Mouse (Mus musculus): Measurements from ENCODE around the gene Tmem95. TPM values are rescaled to one million over a fixed set of nuclear protein-coding genes. Genes with fewer than 3 reads are reported as not detected.
"Not testable (repeated sequence)": the region's sequence is repeated elsewhere in the genome, so short reads cannot be mapped to it uniquely, and the experiment has no call there.

The Tmem95 gene
- polyA plus RNA-seq, 1 experiment from 2014 or later: not detected

GRCm38 (mm10) chr11:69865561-69865960, 12.3 kb downstream of the Tmem95 start:
- no peaks in the 10 kb centered on the region for H3K9me3 ChIP-seq (ENCODE audit: control insufficient read depth, low read length)
- no peak overlapping the region for H3K9ac ChIP-seq (ENCODE audit: low read depth, low read length)
- H3K4me2 ChIP-seq: no peak overlapping the region
- 87% methylated on average over 9 of the region's 9 CpGs for WGBS
- no peak overlapping the region for H3K27ac ChIP-seq (ENCODE audit: low read depth, low read length)
- no peaks in the 10 kb centered on the region for H3K36me3 ChIP-seq (ENCODE audit: control insufficient read depth, insufficient read depth, low read length)
- peaks cover 15% of the 10 kb centered on the region for H3K4me1 ChIP-seq (replicated peaks; ENCODE audit: control insufficient read depth, insufficient read depth, low read length)
- no peak overlapping the region for H3K4me3 ChIP-seq (ENCODE audit: low read depth, low read length)
- DNase-seq (ENCODE audit: low spot score) (no peak), ATAC-seq (replicated peaks; ENCODE audit: low FRiP score) (no peak)
- H3K27me3 ChIP-seq (replicated peaks; ENCODE audit: control insufficient read depth, insufficient read depth, low read length): no peaks in the 10 kb centered on the region

GRCm38 (mm10) chr11:69864138-69864860, 13.5 kb downstream of the Tmem95 start:
- H3K27ac ChIP-seq (ENCODE audit: low read depth, low read length): peak overlapping the region; percentile 76
- no peak overlapping the region for H3K4me3 ChIP-seq (ENCODE audit: low read depth, low read length)
- ATAC-seq (replicated peaks; ENCODE audit: low FRiP score): no peak
- H3K9ac ChIP-seq (ENCODE audit: low read depth, low read length): peak overlapping the region; percentile 55
- 41% methylated on average over 8 of the region's 8 CpGs for WGBS
- H3K9me3 ChIP-seq (ENCODE audit: control insufficient read depth, low read length): no peaks in the 10 kb centered on the region
- no peaks in the 10 kb centered on the region for H3K36me3 ChIP-seq (ENCODE audit: control insufficient read depth, insufficient read depth, low read length)
- H3K4me1 ChIP-seq (replicated peaks; ENCODE audit: control insufficient read depth, insufficient read depth, low read length): peaks cover 15% of the 10 kb centered on the region
- DNase-seq (ENCODE audit: low spot score): no peak
- H3K4me2 ChIP-seq: peak overlapping the region; percentile 33
- H3K27me3 ChIP-seq (replicated peaks; ENCODE audit: control insufficient read depth, insufficient read depth, low read length): peaks cover 4% of the 10 kb centered on the region; the same call in 1 of the 2 replicates

- peak; percentile 54; the same call in 1 of the 2 replicates for ATAC-seq (replicated peaks; ENCODE audit: low FRiP score)
- Histone ChIP-seq H3K4me2 (peak overlapping the region; percentile 33), H3K4me1 (replicated peaks; ENCODE audit: control insufficient read depth, insufficient read depth, low read length) (peaks cover 15% of the 10 kb centered on the region)
Measured at GRCm38 (mm10) chr11:69863729-69864128, 14.1 kb downstream of the Tmem95 start.

GRCm38 (mm10) chr11:69858113-69858998, 19.5 kb downstream of the Tmem95 start, which contains the start of gene Tnk1:
Tnk1 (minus strand) TSS chr11:69858730.
- Histone ChIP-seq H3K9ac (ENCODE audit: low read depth, low read length) (no peak within 1 kb of the TSS), H3K4me2 (peak within 1 kb of the TSS; percentile 38; the same call in 1 of the 2 replicates), H3K36me3 (ENCODE audit: control insufficient read depth, insufficient read depth, low read length) (no peaks in the 10 kb centered on the region), H3K4me3 (ENCODE audit: low read depth, low read length) (0 out of 2 replicates have a peak within 1 kb of the TSS, but pooled peaks have one; percentile 12), H3K9me3 (ENCODE audit: control insufficient read depth, low read length) (no peaks in the 10 kb centered on the region), H3K4me1 (replicated peaks; ENCODE audit: control insufficient read depth, insufficient read depth, low read length) (peaks cover 21% of the 10 kb centered on the region), H3K27me3 (replicated peaks; ENCODE audit: control insufficient read depth, insufficient read depth, low read length) (peaks cover 23% of the 10 kb centered on the region), H3K27ac (ENCODE audit: low read depth, low read length) (no peak within 1 kb of the TSS)
- no peak for ATAC-seq (replicated peaks; ENCODE audit: low FRiP score)
- WGBS: 30% methylated on average over 29 of the region's 30 CpGs
- no peak for DNase-seq (ENCODE audit: low spot score)

More at GRCm38 (mm10) chr11:69863729-69864128, 14.1 kb downstream of the Tmem95 start:
- WGBS: 64% methylated on average over 3 of the region's 3 CpGs
- H3K27me3 ChIP-seq (replicated peaks; ENCODE audit: control insufficient read depth, insufficient read depth, low read length); H3K36me3 ChIP-seq (ENCODE audit: control insufficient read depth, insufficient read depth, low read length); H3K27ac ChIP-seq (ENCODE audit: low read depth, low read length); H3K4me3 ChIP-seq (ENCODE audit: low read depth, low read length); DNase-seq (ENCODE audit: low spot score); H3K9me3 ChIP-seq (ENCODE audit: control insufficient read depth, low read length): not testable (repeated sequence)
- peak overlapping the region; percentile 55; the same call in 1 of the 2 replicates for H3K9ac ChIP-seq (ENCODE audit: low read depth, low read length)

- H3K9ac ChIP-seq (ENCODE audit: low read depth, low read length): peak overlapping the region; percentile 22; the same call in 1 of the 2 replicates
- H3K36me3 ChIP-seq (ENCODE audit: control insufficient read depth, insufficient read depth, low read length): peaks cover 11% of the 10 kb centered on the region
- ATAC-seq (replicated peaks; ENCODE audit: low FRiP score) (peak; percentile 45), DNase-seq (ENCODE audit: low spot score) (peak; percentile 53)
- peak overlapping the region; percentile 94 for H3K27ac ChIP-seq (ENCODE audit: low read depth, low read length)
- H3K4me2 ChIP-seq: peak overlapping the region; percentile 49
- H3K9me3 ChIP-seq (ENCODE audit: control insufficient read depth, low read length): no peaks in the 10 kb centered on the region
- no peak overlapping the region for H3K4me3 ChIP-seq (ENCODE audit: low read depth, low read length)
- H3K4me1 ChIP-seq (replicated peaks; ENCODE audit: control insufficient read depth, insufficient read depth, low read length): peaks cover 42% of the 10 kb centered on the region
- 28% methylated on average over 16 of the region's 16 CpGs for WGBS
- H3K27me3 ChIP-seq (replicated peaks; ENCODE audit: control insufficient read depth, insufficient read depth, low read length): peaks cover 23% of the 10 kb centered on the region
Measured at GRCm38 (mm10) chr11:69855347-69855746, 22.5 kb downstream of the Tmem95 start.

GRCm38 (mm10) chr11:69854680-69855079, 23.1 kb downstream of the Tmem95 start:
- Histone ChIP-seq H3K4me3 (ENCODE audit: low read depth, low read length) (no peak overlapping the region), H3K27ac (ENCODE audit: low read depth, low read length) (peak overlapping the region; percentile 94), H3K36me3 (ENCODE audit: control insufficient read depth, insufficient read depth, low read length) (peaks cover 13% of the 10 kb centered on the region), H3K9me3 (ENCODE audit: control insufficient read depth, low read length) (no peaks in the 10 kb centered on the region), H3K9ac (ENCODE audit: low read depth, low read length) (no peak overlapping the region; the same call in 1 of the 2 replicates), H3K4me1 (replicated peaks; ENCODE audit: control insufficient read depth, insufficient read depth, low read length) (peaks cover 45% of the 10 kb centered on the region), H3K27me3 (replicated peaks; ENCODE audit: control insufficient read depth, insufficient read depth, low read length) (peaks cover 19% of the 10 kb centered on the region), H3K4me2 (peak overlapping the region; percentile 49)
- no peak for ATAC-seq (replicated peaks; ENCODE audit: low FRiP score)
- no peak for DNase-seq (ENCODE audit: low spot score)
- 67% methylated on average over 10 of the region's 10 CpGs for WGBS

- H3K27ac ChIP-seq (ENCODE audit: low read depth, low read length): peak overlapping the region; percentile 94
- H3K9me3 ChIP-seq (ENCODE audit: control insufficient read depth, low read length): no peaks in the 10 kb centered on the region
- peaks cover 16% of the 10 kb centered on the region for H3K27me3 ChIP-seq (replicated peaks; ENCODE audit: control insufficient read depth, insufficient read depth, low read length)
- peaks cover 20% of the 10 kb centered on the region for H3K36me3 ChIP-seq (ENCODE audit: control insufficient read depth, insufficient read depth, low read length)
- peak overlapping the region; percentile 52 for H3K4me2 ChIP-seq
- ATAC-seq (replicated peaks; ENCODE audit: low FRiP score): peak; percentile 93
- H3K4me1 ChIP-seq (replicated peaks; ENCODE audit: control insufficient read depth, insufficient read depth, low read length): peaks cover 45% of the 10 kb centered on the region
- H3K9ac ChIP-seq (ENCODE audit: low read depth, low read length): peak overlapping the region; percentile 4
- WGBS: 43% methylated on average over 7 of the region's 7 CpGs
- H3K4me3 ChIP-seq (ENCODE audit: low read depth, low read length): peak overlapping the region; percentile 21; the same call in 1 of the 2 replicates
- DNase-seq (ENCODE audit: low spot score): peak; percentile 65
Measured at GRCm38 (mm10) chr11:69853994-69854393, 23.8 kb downstream of the Tmem95 start.

GRCm38 (mm10) chr11:69850754-69851153, 27.1 kb downstream of the Tmem95 start:
- Histone ChIP-seq H3K4me3 (ENCODE audit: low read depth, low read length) (no peak overlapping the region), H3K36me3 (ENCODE audit: control insufficient read depth, insufficient read depth, low read length) (peaks cover 24% of the 10 kb centered on the region)

More at GRCm38 (mm10) chr11:69850754-69851153, 27.1 kb downstream of the Tmem95 start:
- Histone ChIP-seq H3K4me1 (replicated peaks; ENCODE audit: control insufficient read depth, insufficient read depth, low read length) (peaks cover 60% of the 10 kb centered on the region), H3K27ac (ENCODE audit: low read depth, low read length) (peak overlapping the region; percentile 21; the same call in 1 of the 2 replicates), H3K9me3 (ENCODE audit: control insufficient read depth, low read length) (no peaks in the 10 kb centered on the region), H3K27me3 (replicated peaks; ENCODE audit: control insufficient read depth, insufficient read depth, low read length) (no peaks in the 10 kb centered on the region), H3K4me2 (no peak overlapping the region; the same call in 1 of the 2 replicates), H3K9ac (ENCODE audit: low read depth, low read length) (no peak overlapping the region)
- ATAC-seq (replicated peaks; ENCODE audit: low FRiP score) (no peak), DNase-seq (ENCODE audit: low spot score) (no peak)
- 72% methylated on average over 8 of the region's 8 CpGs for WGBS

All from liver, embryonic 11.5 days (tissue).